Mouse (Mus musculus) mesoderm, embryonic 11.5 days (tissue): Measurements from ENCODE around the gene Rptn.
"Not testable (repeated sequence)": the region's sequence is repeated elsewhere in the genome, so short reads cannot be mapped to it uniquely, and the experiment has no call there.

ENCODE experiments used
- DNase-seq: peaks from one replicate; pipeline ENCODE4 v3.0.0-alpha.2; 2012; ENCODE audit warnings: low read depth, low spot score

The Rptn gene

GRCm38 (mm10) chr3:93393366-93393765, at the start of gene Rptn:
Rptn (plus strand) TSS chr3:93393699.
- DNase-seq, result no peak

- no peak for DNase-seq
Observed at GRCm38 (mm10) chr3:93346896-93347295, 46.6 kb upstream of the Rptn start.

- DNase-seq, result peak; percentile 59
Observed at GRCm38 (mm10) chr3:93360045-93360444, 33.5 kb upstream of the Rptn start.

DNA sequence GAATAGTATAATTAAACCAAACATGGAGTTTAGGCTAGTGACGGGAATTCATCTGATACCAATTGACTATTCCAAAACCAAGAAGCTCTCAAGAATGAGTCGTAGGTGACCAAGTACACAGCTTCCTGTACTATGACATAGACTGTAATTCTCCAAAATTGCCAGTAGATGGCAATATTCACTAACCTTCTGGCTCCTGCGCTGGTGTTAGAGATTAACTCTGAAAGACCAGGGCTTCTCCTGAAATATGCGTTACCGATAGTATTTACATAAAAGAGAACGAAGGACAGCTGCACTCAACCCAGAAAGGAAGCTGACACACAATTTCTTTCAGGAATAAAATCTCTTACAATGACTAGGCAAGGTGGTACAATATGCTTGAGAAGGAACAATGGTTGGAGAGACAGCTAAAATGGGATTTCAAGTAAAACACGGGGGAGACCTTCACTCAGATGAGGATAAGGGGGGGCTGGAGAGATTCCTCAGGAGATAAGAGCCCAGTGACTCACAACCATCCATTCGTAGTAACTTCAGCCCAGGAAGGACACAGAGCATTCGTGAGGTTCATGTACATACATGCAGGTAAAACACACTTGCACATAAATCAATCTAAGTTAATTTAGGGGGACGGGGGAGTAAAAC, 31.4 kb upstream of the Rptn start:
- DNase-seq, result peak; percentile 70

DNA sequence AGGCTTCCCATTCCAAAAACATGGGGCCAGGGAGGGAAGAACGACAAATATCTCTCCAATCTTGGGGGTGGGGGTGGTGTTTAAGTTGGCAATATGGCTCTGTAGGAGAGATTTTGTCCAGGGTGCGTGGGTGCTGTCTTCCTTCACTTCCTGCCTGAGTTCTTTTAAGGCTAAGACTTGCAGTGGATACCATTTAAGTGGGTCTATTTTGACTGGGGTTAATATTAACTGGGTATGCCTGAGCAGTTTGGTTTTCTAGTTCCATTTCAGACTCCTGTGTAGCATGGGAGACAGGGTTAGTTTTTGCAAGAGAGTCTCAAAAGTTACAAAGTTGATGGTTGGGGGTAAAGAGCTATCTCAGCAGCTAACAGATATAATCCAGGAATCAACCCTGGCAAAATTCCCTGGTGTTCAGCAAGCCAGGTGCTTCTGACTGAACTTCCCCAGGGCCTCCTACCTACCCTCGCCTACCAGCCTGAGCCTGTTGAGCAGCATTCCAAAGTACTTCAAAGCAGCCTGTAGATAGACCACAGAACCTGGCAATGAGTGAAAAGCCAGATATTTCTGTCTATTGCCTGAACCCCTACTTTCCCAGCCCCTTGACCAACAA, 26.4 kb upstream of the Rptn start:
- DNase-seq, result no peak

DNA sequence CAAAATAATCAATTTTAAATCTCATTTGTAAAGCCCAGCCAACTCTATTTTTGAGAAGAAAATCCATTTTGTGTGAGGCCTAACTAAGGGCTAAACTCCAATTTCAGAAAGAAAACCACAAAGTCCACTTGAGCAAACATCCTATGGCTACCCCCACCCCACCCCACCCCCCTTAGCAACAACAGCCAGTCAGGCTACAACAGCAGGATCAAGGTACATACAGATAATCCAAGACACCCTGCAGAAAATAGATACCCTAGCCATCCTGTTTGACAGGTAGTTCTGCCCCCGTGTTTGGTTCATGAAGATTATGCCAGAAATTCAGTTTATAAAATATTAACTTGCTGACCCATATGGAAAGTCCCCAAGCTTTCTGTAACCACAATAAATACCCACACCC, 25.3 kb upstream of the Rptn start:
- no peak for DNase-seq

DNA sequence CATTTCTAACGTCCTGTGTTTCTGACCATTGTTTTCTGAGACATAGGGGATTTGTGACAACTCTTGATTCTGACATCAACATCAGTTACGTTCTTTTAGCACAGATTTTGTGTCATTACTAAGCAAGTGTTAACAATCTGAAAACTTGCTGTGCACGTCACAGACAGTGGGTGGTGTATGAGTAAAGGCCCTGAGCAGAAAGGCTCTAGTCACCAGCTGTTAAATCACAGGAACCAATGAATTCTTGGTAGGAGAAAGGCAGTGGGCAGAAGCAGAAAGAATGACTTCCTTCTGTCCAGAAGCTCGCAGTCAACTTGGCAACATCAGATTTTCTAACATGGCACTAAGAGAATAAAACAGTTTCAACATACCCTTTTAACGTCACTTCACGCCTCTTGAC, 20.1 kb upstream of the Rptn start:
- no peak for DNase-seq

GRCm38 (mm10) chr3:93375196-93375595, 18.3 kb upstream of the Rptn start:
- no peak for DNase-seq

- no peak for DNase-seq
Observed at GRCm38 (mm10) chr3:93375601-93376000, 17.9 kb upstream of the Rptn start.

DNA sequence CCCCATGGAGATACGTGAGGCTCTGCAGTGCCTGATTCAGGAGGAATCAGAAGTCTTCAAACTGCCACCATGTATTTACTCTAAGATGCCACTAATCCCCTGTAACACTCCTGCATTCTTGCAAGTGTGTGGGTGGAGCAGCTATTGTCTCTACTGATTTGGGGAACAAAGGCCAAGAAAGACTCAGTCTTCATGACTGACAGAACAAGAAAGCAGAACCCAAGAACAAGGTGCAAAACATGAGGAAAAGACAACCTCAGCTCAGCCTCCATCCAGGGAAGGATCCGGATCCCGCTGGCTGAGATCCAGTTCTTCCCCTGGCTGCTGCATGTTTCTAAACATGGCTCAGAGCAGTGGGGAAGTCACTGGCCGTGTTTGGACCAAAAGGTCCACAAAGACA, 15.4 kb upstream of the Rptn start:
- DNase-seq, result no peak

DNA sequence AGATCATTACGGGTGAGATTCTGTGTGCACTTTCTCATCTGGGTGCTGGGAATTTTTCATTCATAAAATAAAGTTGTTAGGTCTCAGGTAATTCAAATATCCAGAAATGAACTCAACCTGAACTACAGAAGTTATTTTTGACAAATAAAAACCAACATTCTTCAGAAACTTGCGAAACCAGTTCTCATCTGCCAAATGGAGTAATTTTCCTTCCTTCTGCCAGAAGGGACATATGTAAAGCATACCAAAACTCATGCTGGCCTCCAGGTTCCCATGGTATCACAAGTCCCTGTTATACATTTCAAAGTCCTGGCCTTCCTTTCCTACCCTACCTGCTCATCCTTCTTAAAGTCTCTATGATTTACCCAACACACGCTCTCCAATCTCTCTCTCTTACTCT, 10.4 kb downstream of the Rptn start:
- no peak for DNase-seq

- DNase-seq, result peak; percentile 22
Observed at GRCm38 (mm10) chr3:93406992-93407391, 13.5 kb downstream of the Rptn start.

DNA sequence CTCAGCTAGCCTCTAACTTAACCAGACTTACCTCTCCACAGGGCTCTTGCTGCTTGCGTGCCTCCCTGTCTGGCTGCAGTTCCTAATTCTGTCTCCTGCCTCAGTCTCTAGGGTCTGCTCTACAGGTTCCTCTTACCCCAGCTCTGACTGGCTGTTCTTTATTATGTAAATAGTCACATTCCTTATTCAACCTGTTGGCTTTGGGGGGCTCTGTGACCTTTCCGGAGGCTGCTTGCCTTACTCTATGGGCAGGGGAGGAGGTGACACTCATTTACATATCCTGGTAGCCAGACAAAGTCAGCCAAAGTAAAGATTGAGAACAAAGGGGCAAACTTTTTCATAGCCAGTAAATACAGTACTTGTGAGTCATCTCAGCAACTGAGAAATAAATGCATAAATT, 18.4 kb downstream of the Rptn start:
- DNase-seq, result no peak

GRCm38 (mm10) chr3:93431673-93432072, 38.2 kb downstream of the Rptn start:
- DNase-seq, result no peak

GRCm38 (mm10) chr3:93442030-93442429, 48.5 kb downstream of the Rptn start, which contains the start of gene Tchh:
Tchh (plus strand) TSS chr3:93442330.
- no peak for DNase-seq

GRCm38 (mm10) chr3:93443501-93444101, 50.1 kb downstream of the Rptn start:
- peak; percentile 48 for DNase-seq

DNA sequence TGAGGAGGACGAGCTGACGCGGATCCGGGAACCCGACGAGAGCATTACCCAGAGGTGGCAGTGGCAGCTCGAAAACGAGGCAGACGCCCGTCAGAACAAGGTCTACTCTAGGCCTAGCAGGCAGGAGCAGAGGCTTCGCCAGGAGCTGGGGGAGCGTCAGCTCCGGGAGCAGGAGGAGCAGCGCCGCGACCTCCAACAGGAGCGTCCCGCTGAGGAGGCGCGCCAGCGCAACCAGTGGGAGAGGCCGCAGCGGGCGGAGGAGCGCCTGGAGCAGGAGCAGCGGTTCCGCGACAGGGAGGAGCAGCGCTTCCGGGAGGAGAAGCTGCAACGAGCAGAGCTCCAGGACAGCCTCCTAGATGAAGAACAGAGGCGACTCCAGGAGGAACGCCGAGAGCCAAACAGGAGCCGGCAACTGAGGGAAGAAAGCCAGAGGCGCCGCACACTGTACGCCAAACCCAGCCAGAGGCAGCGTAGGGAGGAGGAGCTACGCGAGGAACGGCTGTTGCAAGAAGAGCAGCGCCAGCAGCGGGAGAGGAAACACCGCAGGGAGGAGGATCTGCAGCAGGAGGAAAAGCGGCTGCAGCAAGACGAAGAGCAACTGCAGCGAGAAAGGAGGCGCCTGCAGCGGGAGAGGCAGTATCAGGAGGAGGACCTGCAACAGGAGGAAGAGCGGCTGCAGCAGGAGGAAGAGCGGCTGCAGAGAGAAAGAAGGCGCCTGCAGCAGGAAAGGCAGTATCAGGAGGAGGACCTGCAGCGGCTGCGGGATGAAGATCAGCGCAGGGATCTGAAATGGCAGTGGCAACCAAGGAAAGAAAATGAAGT, 51.1 kb downstream of the Rptn start:
- DNase-seq, result peak; percentile 81

- peak; percentile 67 for DNase-seq
Observed at GRCm38 (mm10) chr3:93445165-93445705, 51.7 kb downstream of the Rptn start.

DNA sequence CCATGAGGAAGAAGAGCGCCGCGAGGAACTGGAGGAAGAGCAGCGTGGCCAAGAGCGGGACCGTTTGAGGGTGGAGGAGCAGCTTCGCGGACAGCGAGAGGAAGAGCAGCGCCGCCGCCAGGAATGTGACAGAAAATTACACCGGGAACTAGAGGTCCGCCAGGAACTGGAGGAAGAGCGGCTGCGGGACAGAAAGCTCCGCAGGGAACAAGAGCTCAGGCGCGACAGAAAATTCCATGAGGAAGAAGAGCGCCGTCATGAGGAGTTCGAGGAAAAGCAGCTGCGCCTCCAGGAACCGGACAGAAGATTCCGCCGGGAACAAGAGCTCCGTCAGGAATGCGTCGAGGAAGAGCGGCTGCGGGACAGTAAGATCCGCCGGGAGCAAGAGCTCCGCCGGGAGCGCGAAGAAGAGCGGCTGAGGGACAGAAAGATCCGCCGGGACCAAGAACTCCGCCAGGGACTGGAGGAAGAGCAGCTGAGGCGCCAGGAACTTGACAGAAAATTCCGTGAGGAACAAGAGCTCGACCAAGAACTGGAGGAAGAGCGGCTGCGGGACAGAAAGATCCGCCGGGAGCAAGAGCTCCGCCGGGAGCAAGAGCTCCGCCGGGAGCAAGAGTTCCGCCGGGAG, 52.7 kb downstream of the Rptn start:
- peak; percentile 57 for DNase-seq

DNA sequence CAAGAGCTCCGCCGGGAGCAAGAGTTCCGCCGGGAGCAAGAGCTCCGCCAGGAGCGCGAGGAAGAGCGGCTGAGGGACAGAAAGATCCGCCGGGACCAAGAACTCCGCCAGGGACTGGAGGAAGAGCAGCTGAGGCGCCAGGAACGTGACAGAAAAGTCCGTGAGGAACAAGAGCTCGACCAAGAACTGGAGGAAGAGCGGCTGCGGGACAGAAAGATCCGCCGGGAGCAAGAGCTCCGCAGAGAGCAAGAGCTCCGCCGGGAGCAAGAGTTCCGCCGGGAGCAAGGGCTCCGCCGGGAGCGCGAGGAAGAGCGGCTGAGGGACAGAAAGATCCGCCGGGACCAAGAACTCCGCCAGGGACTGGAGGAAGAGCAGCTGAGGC, 53.2 kb downstream of the Rptn start:
- DNase-seq, result not testable (repeated sequence)

GRCm38 (mm10) chr3:93447138-93447841, 53.8 kb downstream of the Rptn start:
- peak; percentile 72 for DNase-seq
